Mouse (Mus musculus) MEL (cell line): ENCODE measurements around the gene Chst13. TPM values are rescaled to one million over a fixed set of nuclear protein-coding genes. Genes with fewer than 3 reads are reported as not detected.

ENCODE experiments used
- DNase-seq: peaks from one replicate; pipeline ENCODE4 v3.0.0; 2011; ENCODE audit warnings: low read depth, low spot score
- H3K27ac ChIP-seq: 2 replicates; pipeline ENCODE4 v1.5.1; 2012; ENCODE audit warnings: low read depth, mild to moderate bottlenecking, control low read depth, low read length, moderate library complexity; ENCODE audit not compliant: control insufficient read depth
- H3K27me3 ChIP-seq, 2 experiments: fragments of 150-350 bp in 1 of 2; sonication (generic) in 1 of 2; 2 replicates each; pipeline ENCODE4 v1.6.1; 2012; ENCODE audit warnings: low read length in 2 of 2, mild to moderate bottlenecking in 2 of 2, improper control_type of control experiment in 1 of 2, moderate library complexity in 1 of 2; ENCODE audit not compliant: insufficient read depth in 2 of 2, control insufficient read depth in 1 of 2
- H3K36me3 ChIP-seq, 2 experiments: 2 replicates each; pipeline ENCODE4 v1.6.1; 2012 to 2014; ENCODE audit warnings: low read length in 2 of 2, improper control_type of control experiment in 1 of 2, inconsistent platforms in 1 of 2, mild to moderate bottlenecking in 1 of 2; ENCODE audit not compliant: insufficient read depth in 2 of 2, control insufficient read depth in 1 of 2
- H3K4me1 ChIP-seq, 2 experiments: fragments of 150-350 bp in 1 of 2; sonication (generic) in 1 of 2; 2 replicates each; pipeline ENCODE4 v1.6.1; 2012; ENCODE audit warnings: low read length in 2 of 2, improper control_type of control experiment in 1 of 2, mild to moderate bottlenecking in 1 of 2; ENCODE audit not compliant: insufficient read depth in 2 of 2, control insufficient read depth in 1 of 2
- H3K4me3 ChIP-seq, 2 experiments: fragments of 150-350 bp in 1 of 2; sonication (generic) in 1 of 2; 2 replicates each; pipeline ENCODE4 v1.5.1; 2012; ENCODE audit warnings: low read depth in 2 of 2, low read length in 2 of 2, mild to moderate bottlenecking in 2 of 2, moderate library complexity in 2 of 2, control low read depth in 1 of 2, improper control_type of control experiment in 1 of 2; ENCODE audit not compliant: control insufficient read depth in 1 of 2, insufficient read depth in 1 of 2
- H3K79me2 ChIP-seq: 2 replicates; pipeline ENCODE4 v1.6.1; 2012; ENCODE audit warnings: mild to moderate bottlenecking, low read length, moderate library complexity; ENCODE audit not compliant: control insufficient read depth, poor library complexity, insufficient read depth
- H3K9ac ChIP-seq: 2 replicates; pipeline ENCODE4 v1.6.1; 2012; ENCODE audit warnings: low read depth, mild to moderate bottlenecking, control low read depth, low read length, moderate library complexity; ENCODE audit not compliant: control insufficient read depth, poor library complexity, severe bottlenecking
- H3K9me3 ChIP-seq: fragments of 150-350 bp; sonication (generic); replicated peaks from 2 replicates; pipeline ENCODE4 v1.6.1; 2012; ENCODE audit warnings: mild to moderate bottlenecking, low read length, improper control_type of control experiment, moderate library complexity; ENCODE audit not compliant: insufficient read depth
- CTCF ChIP-seq, 3 experiments: IDR thresholded peaks in 2 of 3; conservative IDR thresholded peaks in 1 of 3; 2 replicates each; pipeline ENCODE4 v1.5.1; 2011 to 2012; ENCODE audit warnings: low read length in 3 of 3, low read depth in 2 of 3, mild to moderate bottlenecking in 2 of 3, improper control_type of control experiment in 1 of 3, inconsistent platforms in 1 of 3, mixed read lengths in 1 of 3, moderate library complexity in 1 of 3; ENCODE audit not compliant: control insufficient read depth in 1 of 3, insufficient read depth in 1 of 3, poor library complexity in 1 of 3, severe bottlenecking in 1 of 3
- EP300 ChIP-seq, 2 experiments: IDR thresholded peaks; 2 replicates each; pipeline ENCODE4 v1.6.1; 2011; ENCODE audit warnings: improper control_type of control experiment in 2 of 2, low read length in 2 of 2, low read depth in 1 of 2, mild to moderate bottlenecking in 1 of 2
- GABPA ChIP-seq: IDR thresholded peaks from 2 replicates; pipeline ENCODE4 v1.6.1; 2012; ENCODE audit warnings: low read depth, mild to moderate bottlenecking, inconsistent platforms, low read length, improper control_type of control experiment, moderate library complexity
- JUND ChIP-seq: IDR thresholded peaks from 2 replicates; pipeline ENCODE4 v1.6.1; 2011; ENCODE audit warnings: low read depth, mild to moderate bottlenecking, improper control_type of control experiment, low read length
- MAFK ChIP-seq: IDR thresholded peaks from 2 replicates; pipeline ENCODE4 v1.6.1; 2011; ENCODE audit warnings: low read depth, mild to moderate bottlenecking, low read length, improper control_type of control experiment, borderline replicate concordance
- MEF2A ChIP-seq: IDR thresholded peaks from 2 replicates; pipeline ENCODE4 v1.6.1; 2014; ENCODE audit warnings: low read depth, mild to moderate bottlenecking, inconsistent platforms, low read length, improper control_type of control experiment; ENCODE audit not compliant: poor library complexity, insufficient replicate concordance, severe bottlenecking; ENCODE audit errors: extremely low read depth
- MYB ChIP-seq: IDR thresholded peaks from 2 replicates; pipeline ENCODE4 v1.6.1; 2011; ENCODE audit warnings: mild to moderate bottlenecking, low read depth, low read length, improper control_type of control experiment
- MYC ChIP-seq: IDR thresholded peaks from 2 replicates; pipeline ENCODE4 v1.6.1; 2011; ENCODE audit warnings: low read depth, mild to moderate bottlenecking, low read length, improper control_type of control experiment, moderate library complexity
- NELFE ChIP-seq: IDR thresholded peaks from 2 replicates; pipeline ENCODE4 v1.6.1; 2011; ENCODE audit warnings: low read depth, low read length, improper control_type of control experiment
- POLR2A ChIP-seq, 2 experiments: IDR thresholded peaks; 2 replicates each; pipeline ENCODE4 v1.6.1; 2011 to 2012; ENCODE audit warnings: low read length in 2 of 2, mild to moderate bottlenecking in 2 of 2, control low read depth in 1 of 2, improper control_type of control experiment in 1 of 2, low read depth in 1 of 2, moderate library complexity in 1 of 2; ENCODE audit not compliant: control insufficient read depth in 1 of 2, insufficient read depth in 1 of 2, poor library complexity in 1 of 2
- POLR2AphosphoS2 ChIP-seq: IDR thresholded peaks from 2 replicates; pipeline ENCODE4 v1.6.1; 2011; ENCODE audit warnings: low read length, improper control_type of control experiment
- RAD21 ChIP-seq: IDR thresholded peaks from 2 replicates; pipeline ENCODE4 v1.6.1; 2011; ENCODE audit warnings: mild to moderate bottlenecking, low read depth, low read length, improper control_type of control experiment
- TBP ChIP-seq: IDR thresholded peaks from 2 replicates; pipeline ENCODE4 v1.8.0; 2011; ENCODE audit warnings: low read depth, low read length, improper control_type of control experiment
- USF1 ChIP-seq: IDR thresholded peaks from 2 replicates; pipeline ENCODE4 v1.6.1; 2014; ENCODE audit warnings: low read depth, mild to moderate bottlenecking, inconsistent platforms, low read length, improper control_type of control experiment, moderate library complexity
- USF2 ChIP-seq, 2 experiments: IDR thresholded peaks; 2 replicates each; pipeline ENCODE4 v1.6.1; 2011 to 2012; ENCODE audit warnings: improper control_type of control experiment in 2 of 2, low read length in 2 of 2, borderline replicate concordance in 1 of 2, inconsistent platforms in 1 of 2, low read depth in 1 of 2, mild to moderate bottlenecking in 1 of 2; ENCODE audit not compliant: insufficient read depth in 1 of 2
- ZMIZ1 ChIP-seq: IDR thresholded peaks from 2 replicates; pipeline ENCODE4 v1.6.1; 2012; ENCODE audit warnings: low read depth, mild to moderate bottlenecking, inconsistent platforms, low read length, improper control_type of control experiment, moderate library complexity
- polyA plus RNA-seq, 2 experiments: library from polyadenylated mRNA; stranded (reverse) in 1 of 2; unstranded in 1 of 2; fragments of >175 nt in 1 of 2; fragments of >200 nt in 1 of 2; gene quantifications; 2 replicates each; pipeline versions ENCODE4 v1.2.1 to v1.2.4; 2012; ENCODE audit warnings: low replicate concordance in 2 of 2, low read depth in 1 of 2; ENCODE audit not compliant: insufficient read length in 2 of 2, insufficient read depth in 1 of 2, missing spikeins in 1 of 2
- total RNA-seq: library from RNA; depleted of rRNA; stranded (reverse); fragments of 300-350 nt; gene quantifications from 2 replicates; pipeline ENCODE4 v1.2.3, GENCODE M21; 2012

The Chst13 gene
- total and polyA plus RNA-seq, 3 experiments = not detected

DNA sequence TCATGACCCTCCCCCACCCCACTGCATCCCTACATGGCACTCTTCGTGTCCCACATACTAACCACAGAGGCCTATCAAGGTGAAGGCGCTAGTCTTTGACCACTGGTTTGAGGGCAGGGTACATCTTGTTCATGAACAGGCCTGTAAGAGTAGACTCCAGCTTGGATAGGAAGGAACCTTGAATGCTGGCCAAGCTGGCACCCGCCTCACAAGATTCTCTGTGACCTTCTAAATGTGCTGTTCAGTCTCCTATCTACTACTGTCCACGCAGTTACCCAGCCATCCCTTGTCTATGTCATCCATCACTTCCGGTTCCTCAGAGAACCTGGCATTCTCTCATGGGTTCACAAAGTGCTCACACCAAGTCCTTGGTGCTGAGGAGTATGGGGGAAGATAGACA, 38.3 kb upstream of the Chst13 start:
- peaks cover 2 to 4% of the 10 kb centered on the region in 2 experiments; a peak in 1 of 4 replicates for H3K27me3 ChIP-seq
- H3K27ac ChIP-seq = no peak overlapping the region
- peaks cover 0 to 10% of the 10 kb centered on the region in 2 experiments; a peak in 2 of 4 replicates for H3K4me1 ChIP-seq
- DNase-seq = no peak
- TF ChIP-seq TBP = no peak
- TF ChIP-seq MEF2A = no peak
- TF ChIP-seq NELFE = no peak
- TF ChIP-seq USF2 (IDR thresholded peaks at IDR 0.05; ENCODE audit: borderline replicate concordance in 1 of 2, insufficient read depth in 1 of 2, low read depth in 1 of 2, low read length in 2 of 2) = no peak
- no peaks in the 10 kb centered on the region for H3K9me3 ChIP-seq
- H3K36me3 ChIP-seq = no peaks in the 10 kb centered on the region
- no peaks in the 10 kb centered on the region for H3K79me2 ChIP-seq
- no peak overlapping the region for H3K4me3 ChIP-seq
- H3K9ac ChIP-seq = no peak overlapping the region

- no peak for DNase-seq
- H3K27me3 ChIP-seq = peaks cover 2% of the 10 kb centered on the region in 2 experiments; a peak in 1 of 4 replicates
- TF ChIP-seq MYB (no peak), RAD21 (no peak), EP300 (IDR thresholded peaks at IDR 0.05; ENCODE audit: low read depth in 1 of 2, low read length in 2 of 2) (no peak), ZMIZ1 (no peak), JUND (no peak), MYC (no peak), CTCF (IDR thresholded peaks at IDR 0.05 in 2 of 3, conservative IDR thresholded peaks at IDR 0.05 in 1 of 3; ENCODE audit: control insufficient read depth in 1 of 3, insufficient read depth in 1 of 3, low read depth in 2 of 3, low read length in 3 of 3, poor library complexity in 1 of 3, severe bottlenecking in 1 of 3) (no peak), MAFK (no peak), POLR2AphosphoS2 (no peak), USF1 (no peak), GABPA (no peak), POLR2A (IDR thresholded peaks at IDR 0.05; ENCODE audit: control insufficient read depth in 1 of 2, insufficient read depth in 1 of 2, low read depth in 1 of 2, low read length in 2 of 2, poor library complexity in 1 of 2) (no peak)
- H3K27ac ChIP-seq = no peak overlapping the region
- H3K9ac ChIP-seq = no peak overlapping the region
- H3K9me3 ChIP-seq = no peaks in the 10 kb centered on the region
- H3K79me2 ChIP-seq = no peaks in the 10 kb centered on the region
- H3K36me3 ChIP-seq = no peaks in the 10 kb centered on the region
- H3K4me1 ChIP-seq = peaks cover 0 to 10% of the 10 kb centered on the region in 2 experiments; a peak in 2 of 4 replicates
- no peak overlapping the region for H3K4me3 ChIP-seq
Measured at GRCm38 (mm10) chr6:90360922-90361614, 36.1 kb upstream of the Chst13 start.
